Mouse (Mus musculus): ENCODE measurements at regions not wholly inside any gene's neighbourhood (a gene's known extent, or its start where the extent isn't known, plus 50 kb on each side); places are given as distances from the start of the nearest gene placed in this dataset.

DNA sequence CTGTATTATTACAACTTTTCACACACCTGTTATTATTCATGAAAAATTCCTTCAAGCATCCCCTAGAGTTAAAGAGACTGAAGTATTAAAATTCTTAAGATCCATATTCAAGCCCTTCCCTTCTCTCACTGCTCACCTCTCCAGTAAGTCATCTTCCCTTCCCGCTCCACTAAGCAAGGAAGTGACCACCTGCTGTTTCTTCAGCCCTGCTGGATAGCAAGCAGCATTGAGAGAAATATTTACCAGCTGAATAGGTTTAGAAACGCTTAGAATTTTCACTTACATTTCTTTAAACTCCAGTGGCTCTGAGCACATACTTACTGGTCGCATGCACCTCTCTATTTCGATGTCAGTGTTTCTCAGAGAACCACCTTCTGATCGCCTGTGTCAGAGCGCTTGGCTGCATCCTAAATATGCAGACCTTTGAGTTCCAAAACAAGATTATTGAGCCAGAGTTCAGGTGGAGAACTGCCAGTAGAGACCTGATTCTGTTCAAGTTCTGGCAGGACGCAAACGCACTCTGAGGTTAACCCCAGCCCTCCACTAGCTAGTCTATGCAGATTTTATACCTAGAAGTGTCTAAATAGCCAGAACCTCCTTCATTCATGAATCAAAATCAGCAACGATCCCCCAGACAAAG is 314.9 kb downstream of the Mllt3 start:
- Histone ChIP-seq H3K27ac (no peak overlapping the region), H3K4me2 (no peak overlapping the region), H3K36me3 (no peaks in the 10 kb centered on the region), H3K9me3 (replicated peaks) (no peaks in the 10 kb centered on the region), H3K4me1 (replicated peaks) (0 out of 2 replicates have a peak, but pooled peaks cover 2% of the 10 kb centered on the region), H3K27me3 (no peaks in the 10 kb centered on the region), H3K4me3 (no peak overlapping the region), H3K9ac (no peak overlapping the region)
- ATAC-seq (replicated peaks; ENCODE audit: insufficient number of reproducible peaks, insufficient read depth, low FRiP score, low read depth): no peak
- 66% methylated on average over 9 of the region's 9 CpGs for WGBS

DNA sequence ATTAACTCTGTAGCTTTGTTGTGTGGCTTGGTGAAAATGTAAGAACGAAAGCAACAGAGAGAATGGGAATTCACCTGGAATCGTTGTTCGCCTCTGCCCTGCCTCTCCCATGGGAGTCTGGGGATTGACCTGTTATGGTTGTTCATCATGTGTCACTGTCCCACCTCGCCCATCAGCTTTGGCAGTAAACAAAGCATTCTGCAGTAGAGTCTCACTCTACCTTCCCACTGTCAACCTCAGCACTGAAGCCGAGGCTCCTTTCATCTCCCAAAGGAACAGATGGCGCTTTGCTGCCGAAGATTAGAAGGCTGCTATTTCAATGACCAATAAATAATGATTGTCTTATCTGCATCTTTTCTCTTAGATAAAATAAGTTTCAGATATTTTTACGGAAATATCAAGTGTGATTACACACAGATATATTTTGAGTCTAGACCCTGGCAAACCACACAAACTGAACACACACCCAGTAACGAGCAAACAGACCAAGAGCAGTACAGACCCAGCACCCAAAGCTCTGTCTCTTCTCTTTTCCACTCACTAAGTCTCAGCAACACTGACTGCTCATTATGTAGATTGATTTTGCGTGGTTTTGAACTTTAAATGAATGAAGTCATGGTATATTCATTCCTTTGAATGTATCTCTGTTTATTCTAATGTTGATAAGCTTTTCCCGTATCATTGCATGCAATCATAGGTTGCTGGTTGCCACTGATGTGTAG is 317.8 kb downstream of the Mllt3 start:
- H3K27me3 ChIP-seq: no peaks in the 10 kb centered on the region
- no peak overlapping the region for H3K27ac ChIP-seq
- 67% methylated on average over 11 of the region's 11 CpGs for WGBS
- no peaks in the 10 kb centered on the region for H3K36me3 ChIP-seq
- no peak overlapping the region for H3K4me2 ChIP-seq
- no peaks in the 10 kb centered on the region for H3K4me1 ChIP-seq (replicated peaks)
- ATAC-seq (replicated peaks; ENCODE audit: insufficient number of reproducible peaks, insufficient read depth, low FRiP score, low read depth): no peak
- H3K9ac ChIP-seq: no peak overlapping the region
- no peaks in the 10 kb centered on the region for H3K9me3 ChIP-seq (replicated peaks)
- H3K4me3 ChIP-seq: no peak overlapping the region

GRCm38 (mm10) chr4:87712691-87713090 is 320.5 kb downstream of the Mllt3 start:
- Histone ChIP-seq H3K27me3 (no peaks in the 10 kb centered on the region), H3K4me3 (no peak overlapping the region), H3K4me2 (no peak overlapping the region), H3K9me3 (replicated peaks) (no peaks in the 10 kb centered on the region), H3K27ac (no peak overlapping the region), H3K36me3 (no peaks in the 10 kb centered on the region), H3K4me1 (replicated peaks) (no peaks in the 10 kb centered on the region), H3K9ac (no peak overlapping the region)
- no peak for ATAC-seq (replicated peaks; ENCODE audit: insufficient number of reproducible peaks, insufficient read depth, low FRiP score, low read depth)
- WGBS: 61% methylated on average over 2 of the region's 2 CpGs

- Histone ChIP-seq H3K27me3 (no peaks in the 10 kb centered on the region), H3K9me3 (replicated peaks) (no peaks in the 10 kb centered on the region), H3K36me3 (no peaks in the 10 kb centered on the region), H3K4me2 (no peak overlapping the region), H3K9ac (no peak overlapping the region), H3K4me3 (no peak overlapping the region), H3K4me1 (replicated peaks) (no peaks in the 10 kb centered on the region), H3K27ac (no peak overlapping the region)
- 89% methylated on average over 3 of the region's 3 CpGs for WGBS
- ATAC-seq (replicated peaks; ENCODE audit: insufficient number of reproducible peaks, insufficient read depth, low FRiP score, low read depth): no peak
Measured at GRCm38 (mm10) chr4:87712286-87712685, 320.9 kb downstream of the Mllt3 start.

GRCm38 (mm10) chr4:87711185-87711827 is 321.9 kb downstream of the Mllt3 start:
- H3K9ac ChIP-seq: no peak overlapping the region
- no peak overlapping the region for H3K4me3 ChIP-seq
- no peak for ATAC-seq (replicated peaks; ENCODE audit: insufficient number of reproducible peaks, insufficient read depth, low FRiP score, low read depth)
- H3K4me2 ChIP-seq: no peak overlapping the region
- H3K36me3 ChIP-seq: no peaks in the 10 kb centered on the region
- H3K27me3 ChIP-seq: no peaks in the 10 kb centered on the region
- no peak overlapping the region for H3K27ac ChIP-seq
- H3K4me1 ChIP-seq (replicated peaks): no peaks in the 10 kb centered on the region
- no peaks in the 10 kb centered on the region for H3K9me3 ChIP-seq (replicated peaks)
- WGBS: 81% methylated on average over 8 of the region's 8 CpGs

DNA sequence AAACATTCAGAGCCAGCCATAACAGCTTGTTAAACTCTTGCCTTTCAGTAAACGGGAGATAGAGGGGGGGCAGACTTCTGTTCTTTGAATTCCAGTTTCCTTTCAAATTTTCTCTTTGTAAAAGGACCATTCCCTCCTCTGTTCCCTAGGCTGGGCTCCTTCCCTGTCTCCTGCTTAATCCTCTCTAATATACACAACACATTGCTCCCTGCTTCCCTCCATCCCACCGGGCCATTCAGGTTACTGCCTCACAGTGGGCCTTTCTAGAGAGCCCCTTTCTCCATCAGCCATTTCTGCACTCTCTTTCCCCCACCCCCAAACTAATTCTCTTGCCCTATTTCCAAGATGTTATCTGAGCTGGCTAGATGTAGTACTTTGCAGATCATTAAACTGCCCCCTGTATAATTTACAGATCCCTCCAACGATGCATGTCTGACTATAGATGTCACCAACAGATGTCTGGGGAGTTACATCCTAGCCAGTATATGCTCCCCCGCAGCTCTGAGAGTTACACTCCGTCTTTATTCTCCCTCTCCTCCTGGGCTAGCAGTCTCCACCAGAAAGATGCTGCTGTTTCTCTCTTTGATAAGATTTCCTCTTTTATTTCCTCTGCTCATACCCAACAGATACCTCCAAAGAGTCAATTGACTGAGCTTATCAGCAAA is 324.1 kb downstream of the Mllt3 start:
- 14% methylated on average over 5 of the region's 5 CpGs for WGBS
- Histone ChIP-seq H3K27ac (no peak overlapping the region), H3K9me3 (replicated peaks) (no peaks in the 10 kb centered on the region), H3K4me3 (no peak overlapping the region), H3K4me1 (replicated peaks) (no peaks in the 10 kb centered on the region), H3K36me3 (no peaks in the 10 kb centered on the region), H3K9ac (no peak overlapping the region), H3K4me2 (no peak overlapping the region), H3K27me3 (no peaks in the 10 kb centered on the region)
- ATAC-seq (replicated peaks; ENCODE audit: insufficient number of reproducible peaks, insufficient read depth, low FRiP score, low read depth): no peak

- ATAC-seq (replicated peaks; ENCODE audit: insufficient number of reproducible peaks, insufficient read depth, low FRiP score, low read depth): no peak
- H3K9me3 ChIP-seq (replicated peaks): no peaks in the 10 kb centered on the region
- no peak overlapping the region for H3K4me2 ChIP-seq
- no peaks in the 10 kb centered on the region for H3K4me1 ChIP-seq (replicated peaks)
- 77% methylated on average over 2 of the region's 2 CpGs for WGBS
- no peak overlapping the region for H3K4me3 ChIP-seq
- no peaks in the 10 kb centered on the region for H3K27me3 ChIP-seq
- H3K27ac ChIP-seq: no peak overlapping the region
- no peaks in the 10 kb centered on the region for H3K36me3 ChIP-seq
- H3K9ac ChIP-seq: no peak overlapping the region
Measured at GRCm38 (mm10) chr4:87707386-87707785, 325.8 kb downstream of the Mllt3 start.

- no peak overlapping the region for H3K4me3 ChIP-seq
- no peak overlapping the region for H3K27ac ChIP-seq
- H3K4me1 ChIP-seq (replicated peaks): no peaks in the 10 kb centered on the region
- no peak for ATAC-seq (replicated peaks; ENCODE audit: insufficient number of reproducible peaks, insufficient read depth, low FRiP score, low read depth)
- WGBS: 89% methylated on average over 4 of the region's 4 CpGs
- H3K9ac ChIP-seq: no peak overlapping the region
- no peak overlapping the region for H3K4me2 ChIP-seq
- H3K9me3 ChIP-seq (replicated peaks): no peaks in the 10 kb centered on the region
- no peaks in the 10 kb centered on the region for H3K36me3 ChIP-seq
- H3K27me3 ChIP-seq: no peaks in the 10 kb centered on the region
Measured at GRCm38 (mm10) chr4:87702834-87703233, 330.3 kb downstream of the Mllt3 start.

DNA sequence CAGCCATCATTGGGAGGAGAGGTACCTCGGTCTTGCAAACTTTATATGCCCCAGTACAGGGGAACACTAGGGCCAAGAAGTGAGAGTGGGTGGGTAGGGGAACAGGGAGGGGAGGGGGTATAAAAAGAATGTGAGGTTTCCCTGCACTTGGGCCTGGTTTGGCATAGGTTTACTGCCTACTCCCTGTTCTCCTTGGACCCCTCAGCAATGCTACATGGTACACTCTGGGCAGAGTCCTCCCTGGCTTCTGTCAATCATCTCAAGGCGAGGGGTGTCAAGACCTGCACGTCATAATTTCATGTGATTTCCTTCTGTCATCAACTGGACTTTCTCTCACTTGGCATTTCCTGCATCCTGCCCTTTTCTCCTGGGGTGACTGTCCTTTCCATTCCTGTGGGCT is 330.9 kb downstream of the Mllt3 start:
- no peak overlapping the region for H3K9ac ChIP-seq
- H3K4me3 ChIP-seq: no peak overlapping the region
- no peaks in the 10 kb centered on the region for H3K27me3 ChIP-seq
- 69% methylated on average over 3 of the region's 3 CpGs for WGBS
- no peak overlapping the region for H3K27ac ChIP-seq
- ATAC-seq (replicated peaks; ENCODE audit: insufficient number of reproducible peaks, insufficient read depth, low FRiP score, low read depth): no peak
- no peaks in the 10 kb centered on the region for H3K9me3 ChIP-seq (replicated peaks)
- no peak overlapping the region for H3K4me2 ChIP-seq
- H3K4me1 ChIP-seq (replicated peaks): no peaks in the 10 kb centered on the region
- H3K36me3 ChIP-seq: no peaks in the 10 kb centered on the region

DNA sequence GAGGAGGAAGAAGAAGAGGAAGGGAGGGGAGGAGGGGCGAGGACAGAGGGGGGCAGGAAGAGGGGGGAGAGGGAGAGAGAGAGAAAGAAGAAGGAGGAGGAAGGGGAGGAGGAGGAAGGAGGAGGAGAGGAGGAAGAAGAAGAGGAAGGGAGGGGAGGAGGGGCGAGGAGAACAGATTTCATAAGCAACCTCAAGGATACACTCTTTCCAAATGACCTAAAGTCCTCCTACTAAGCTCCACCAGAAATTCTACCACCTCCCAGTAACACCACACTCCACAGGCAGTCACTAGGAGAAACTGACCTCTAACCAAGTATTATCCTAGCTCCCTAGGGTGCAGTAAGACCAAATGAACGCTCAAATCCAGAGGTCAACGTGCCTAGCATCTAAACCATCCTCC is 332.1 kb downstream of the Mllt3 start:
- no peak for ATAC-seq (replicated peaks; ENCODE audit: insufficient number of reproducible peaks, insufficient read depth, low FRiP score, low read depth)

GRCm38 (mm10) chr4:87700508-87700907 is 332.7 kb downstream of the Mllt3 start:
- H3K9me3 ChIP-seq (replicated peaks): no peaks in the 10 kb centered on the region
- 82% methylated on average over 2 of the region's 2 CpGs for WGBS
- ATAC-seq (replicated peaks; ENCODE audit: insufficient number of reproducible peaks, insufficient read depth, low FRiP score, low read depth): no peak
- no peaks in the 10 kb centered on the region for H3K4me1 ChIP-seq (replicated peaks)
- no peaks in the 10 kb centered on the region for H3K27me3 ChIP-seq
- H3K4me2 ChIP-seq: no peak overlapping the region
- H3K4me3 ChIP-seq: no peak overlapping the region
- H3K27ac ChIP-seq: no peak overlapping the region
- no peaks in the 10 kb centered on the region for H3K36me3 ChIP-seq
- H3K9ac ChIP-seq: no peak overlapping the region

More for the DNA sequence above, 332.1 kb downstream of the Mllt3 start:
- Histone ChIP-seq H3K27ac (no peak overlapping the region), H3K9me3 (replicated peaks) (no peaks in the 10 kb centered on the region), H3K4me1 (replicated peaks) (no peaks in the 10 kb centered on the region), H3K4me3 (no peak overlapping the region), H3K4me2 (no peak overlapping the region), H3K36me3 (no peaks in the 10 kb centered on the region), H3K27me3 (no peaks in the 10 kb centered on the region), H3K9ac (no peak overlapping the region)
- WGBS: 61% methylated on average over 4 of the region's 4 CpGs

All from heart, embryonic 15.5 days (tissue).